Mouse (Mus musculus) liver, embryonic 14.5 days (tissue): ENCODE measurements around the gene Cttnbp2.

Source experiments
- CTCF ChIP-seq: IDR thresholded peaks from 2 replicates; pipeline ENCODE4 v1.5.1; 2016; ENCODE audit warnings: antibody characterized with exemption, low read depth, control low read depth
- EP300 ChIP-seq: IDR thresholded peaks from 2 replicates; pipeline ENCODE4 v1.6.1; 2016; ENCODE audit warnings: antibody characterized with exemption, low read depth

GRCm38 (mm10) chr6:18499833-18500232 is 14.8 kb downstream of the Cttnbp2 start:
- TF ChIP-seq CTCF, result no peak
- TF ChIP-seq EP300, result no peak
